Mouse (Mus musculus): ENCODE data around the gene Akt3. TPM values are rescaled to one million over a fixed set of nuclear protein-coding genes. Genes with fewer than 3 reads are reported as not detected.

Akt3 gene
- polyA plus RNA-seq, 1 experiment from 2014 or later: 13.5 TPM

DNA sequence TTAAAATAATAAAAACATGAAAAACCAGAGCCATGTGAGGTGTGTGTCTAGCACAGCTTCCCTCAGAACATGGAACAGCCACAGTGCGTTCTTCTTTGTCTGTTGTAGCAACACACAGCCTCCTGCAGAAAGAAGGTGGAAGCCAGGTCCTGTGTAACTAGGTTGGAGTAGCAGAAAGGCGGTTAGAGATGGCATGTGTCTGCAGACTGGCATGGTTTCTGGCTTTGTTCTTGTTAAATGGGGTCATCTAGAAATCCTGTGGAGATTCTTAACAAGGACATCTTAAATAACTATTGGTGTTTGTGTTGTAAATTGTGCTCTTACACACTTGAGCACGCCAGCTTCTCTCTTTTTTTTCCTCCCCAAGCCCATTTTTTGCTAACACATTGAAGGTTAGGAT, 261.8 kb downstream of the Akt3 start:
- Histone ChIP-seq H3K27me3 (ENCODE audit: control insufficient read depth, insufficient read depth, low read length) (no peaks in the 10 kb centered on the region), H3K27ac (replicated peaks; ENCODE audit: low read depth, low read length) (no peak overlapping the region), H3K36me3 (replicated peaks; ENCODE audit: control insufficient read depth, insufficient read depth, low read depth, low read length) (no peaks in the 10 kb centered on the region), H3K4me3 (ENCODE audit: low read depth, low read length) (no peak overlapping the region), H3K4me1 (ENCODE audit: control insufficient read depth, insufficient read depth, low read length) (peaks cover 14% of the 10 kb centered on the region), H3K9ac (replicated peaks; ENCODE audit: low read length) (no peak overlapping the region), H3K4me2 (ENCODE audit: low read depth, low read length) (no peak overlapping the region), H3K9me3 (replicated peaks; ENCODE audit: control insufficient read depth, low read length) (no peaks in the 10 kb centered on the region)
- WGBS: 75% methylated on average over 3 of the region's 3 CpGs
- no peak for DNase-seq (ENCODE audit: low spot score)
- no peak for ATAC-seq (replicated peaks; ENCODE audit: insufficient number of reproducible peaks, low FRiP score, low TSS enrichment, low read depth)

GRCm38 (mm10) chr1:176995419-176995775, 262.6 kb downstream of the Akt3 start:
- no peak overlapping the region for H3K27ac ChIP-seq (replicated peaks; ENCODE audit: low read depth, low read length)
- H3K4me3 ChIP-seq (ENCODE audit: low read depth, low read length): no peak overlapping the region
- H3K4me2 ChIP-seq (ENCODE audit: low read depth, low read length): no peak overlapping the region
- no peaks in the 10 kb centered on the region for H3K27me3 ChIP-seq (ENCODE audit: control insufficient read depth, insufficient read depth, low read length)
- no peak for DNase-seq (ENCODE audit: low spot score)
- no peak for ATAC-seq (replicated peaks; ENCODE audit: insufficient number of reproducible peaks, low FRiP score, low TSS enrichment, low read depth)
- H3K9ac ChIP-seq (replicated peaks; ENCODE audit: low read length): no peak overlapping the region; the same call in 1 of the 2 replicates
- peaks cover 14% of the 10 kb centered on the region for H3K4me1 ChIP-seq (ENCODE audit: control insufficient read depth, insufficient read depth, low read length)
- H3K36me3 ChIP-seq (replicated peaks; ENCODE audit: control insufficient read depth, insufficient read depth, low read depth, low read length): no peaks in the 10 kb centered on the region
- no peaks in the 10 kb centered on the region for H3K9me3 ChIP-seq (replicated peaks; ENCODE audit: control insufficient read depth, low read length)
- WGBS: 73% methylated on average over 4 of the region's 4 CpGs

DNA sequence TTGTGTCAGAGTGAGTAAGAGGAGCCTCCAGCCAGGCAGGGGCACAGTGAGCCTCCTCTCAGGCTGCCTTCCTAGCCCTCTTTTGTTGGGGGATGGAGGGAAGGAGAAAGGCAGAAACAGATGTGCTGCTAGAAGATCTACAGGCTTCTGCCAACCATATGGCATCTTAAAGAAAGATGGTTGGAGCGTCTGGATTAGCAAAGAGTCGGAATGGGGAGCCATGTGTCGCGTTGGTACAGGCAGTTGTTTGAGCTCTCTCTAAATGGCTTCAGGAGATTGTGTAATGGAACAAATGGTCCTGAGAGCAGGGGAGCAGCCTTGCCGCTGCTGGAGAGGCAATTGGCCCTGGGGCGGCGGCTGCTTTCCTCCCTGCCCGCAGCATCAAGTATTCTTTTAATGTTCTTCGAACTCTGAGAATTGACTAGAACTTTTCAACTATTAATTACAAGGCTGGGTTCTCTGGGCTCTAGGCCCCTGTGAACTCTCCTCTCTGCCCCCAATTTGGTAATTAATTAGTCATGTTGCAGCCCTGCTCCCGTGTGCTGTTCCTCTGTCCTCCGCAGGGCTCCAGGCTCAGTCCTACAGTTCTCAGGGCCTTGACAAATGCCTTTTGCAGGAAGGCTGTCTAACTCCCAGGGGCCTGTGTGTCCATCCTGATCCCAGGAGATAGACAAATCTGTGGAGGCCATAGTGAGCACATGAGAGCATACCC, 263.1 kb downstream of the Akt3 start:
- H3K4me1 ChIP-seq (ENCODE audit: control insufficient read depth, insufficient read depth, low read length): peaks cover 14% of the 10 kb centered on the region
- H3K27me3 ChIP-seq (ENCODE audit: control insufficient read depth, insufficient read depth, low read length): no peaks in the 10 kb centered on the region
- no peak overlapping the region for H3K4me2 ChIP-seq (ENCODE audit: low read depth, low read length)
- H3K9me3 ChIP-seq (replicated peaks; ENCODE audit: control insufficient read depth, low read length): no peaks in the 10 kb centered on the region
- H3K9ac ChIP-seq (replicated peaks; ENCODE audit: low read length): no peak overlapping the region; the same call in 1 of the 2 replicates
- WGBS: 16% methylated on average over 11 of the region's 11 CpGs
- DNase-seq (ENCODE audit: low spot score): peak; percentile 75
- H3K4me3 ChIP-seq (ENCODE audit: low read depth, low read length): no peak overlapping the region
- no peaks in the 10 kb centered on the region for H3K36me3 ChIP-seq (replicated peaks; ENCODE audit: control insufficient read depth, insufficient read depth, low read depth, low read length)
- H3K27ac ChIP-seq (replicated peaks; ENCODE audit: low read depth, low read length): peak overlapping the region; percentile 23
- ATAC-seq (replicated peaks; ENCODE audit: insufficient number of reproducible peaks, low FRiP score, low TSS enrichment, low read depth): peak; percentile 57

DNA sequence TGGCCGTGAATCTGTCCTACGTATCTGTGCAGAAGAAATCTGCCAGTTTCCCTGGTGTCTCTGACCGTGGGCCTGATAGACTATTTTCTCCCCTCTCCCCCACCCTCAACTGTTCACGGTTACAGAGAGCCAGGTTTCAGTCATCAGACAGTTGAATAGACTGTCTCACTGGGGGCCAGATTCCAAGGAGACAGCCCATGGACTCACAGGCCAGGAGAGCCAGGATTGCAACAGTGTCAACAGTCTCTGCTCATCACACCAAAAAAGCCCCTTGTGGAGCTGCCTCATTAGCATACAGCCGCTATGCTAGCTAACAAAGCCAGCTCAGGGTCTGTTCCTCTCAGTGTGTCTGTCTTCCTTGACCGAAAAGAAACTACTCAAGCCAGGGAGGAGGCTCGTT, 263.9 kb downstream of the Akt3 start:
- Histone ChIP-seq H3K4me2 (ENCODE audit: low read depth, low read length) (no peak overlapping the region), H3K4me1 (ENCODE audit: control insufficient read depth, insufficient read depth, low read length) (peaks cover 14% of the 10 kb centered on the region), H3K9me3 (replicated peaks; ENCODE audit: control insufficient read depth, low read length) (no peaks in the 10 kb centered on the region), H3K27ac (replicated peaks; ENCODE audit: low read depth, low read length) (no peak overlapping the region; the same call in 1 of the 2 replicates), H3K4me3 (ENCODE audit: low read depth, low read length) (no peak overlapping the region), H3K36me3 (replicated peaks; ENCODE audit: control insufficient read depth, insufficient read depth, low read depth, low read length) (no peaks in the 10 kb centered on the region), H3K9ac (replicated peaks; ENCODE audit: low read length) (no peak overlapping the region), H3K27me3 (ENCODE audit: control insufficient read depth, insufficient read depth, low read length) (no peaks in the 10 kb centered on the region)
- ATAC-seq (replicated peaks; ENCODE audit: insufficient number of reproducible peaks, low FRiP score, low TSS enrichment, low read depth): peak; percentile 42
- peak; percentile 39 for DNase-seq (ENCODE audit: low spot score)
- WGBS: 29% methylated on average over 7 of the region's 7 CpGs

DNA sequence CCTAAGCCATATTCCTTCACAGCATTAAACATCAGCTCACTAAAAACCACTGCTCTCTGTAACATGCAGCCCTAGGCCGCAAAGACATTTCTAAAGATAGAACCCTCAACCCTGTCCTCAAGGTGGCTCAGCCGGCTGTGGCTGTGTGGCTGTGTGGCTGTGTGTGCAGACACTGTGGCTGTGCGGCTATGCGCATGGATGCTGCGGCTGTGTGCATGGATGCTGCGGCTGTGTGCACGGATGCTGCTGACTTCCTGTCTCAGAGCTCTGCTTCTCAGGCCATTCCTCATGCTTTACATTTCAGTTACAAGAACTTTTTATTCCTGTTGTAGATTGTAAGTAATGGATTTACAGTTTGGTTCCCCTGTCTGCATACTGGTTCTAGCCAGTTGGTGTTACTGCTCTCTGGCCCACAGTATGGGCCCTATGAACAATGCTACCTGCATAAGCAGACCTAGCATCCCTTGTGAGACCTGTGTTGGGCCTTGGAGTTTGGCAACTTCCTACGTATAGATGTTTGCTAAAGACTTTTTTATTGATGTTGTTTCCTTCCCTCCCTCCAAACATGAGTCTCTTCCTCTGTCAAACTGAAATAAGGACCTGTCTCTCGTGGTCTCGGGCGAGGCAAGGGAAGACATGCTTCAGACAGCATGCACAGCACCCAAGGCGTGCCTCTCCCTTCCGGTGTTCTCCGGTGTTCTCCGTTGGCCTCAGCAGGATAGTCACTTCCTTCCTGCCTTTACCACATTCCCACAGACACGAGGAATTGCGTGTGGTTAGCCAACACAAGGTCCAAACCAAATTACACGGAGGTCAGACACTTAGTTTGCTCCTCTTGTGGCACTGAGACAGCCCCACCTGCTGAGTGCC, 264.6 kb downstream of the Akt3 start:
- Histone ChIP-seq H3K9me3 (replicated peaks; ENCODE audit: control insufficient read depth, low read length) (no peaks in the 10 kb centered on the region), H3K4me3 (ENCODE audit: low read depth, low read length) (no peak overlapping the region), H3K36me3 (replicated peaks; ENCODE audit: control insufficient read depth, insufficient read depth, low read depth, low read length) (no peaks in the 10 kb centered on the region), H3K9ac (replicated peaks; ENCODE audit: low read length) (no peak overlapping the region), H3K4me2 (ENCODE audit: low read depth, low read length) (no peak overlapping the region), H3K27ac (replicated peaks; ENCODE audit: low read depth, low read length) (no peak overlapping the region; the same call in 1 of the 2 replicates), H3K27me3 (ENCODE audit: control insufficient read depth, insufficient read depth, low read length) (no peaks in the 10 kb centered on the region), H3K4me1 (ENCODE audit: control insufficient read depth, insufficient read depth, low read length) (peaks cover 14% of the 10 kb centered on the region)
- WGBS: 81% methylated on average over 18 of the region's 18 CpGs
- ATAC-seq (replicated peaks; ENCODE audit: insufficient number of reproducible peaks, low FRiP score, low TSS enrichment, low read depth): no peak
- no peak for DNase-seq (ENCODE audit: low spot score)

DNA sequence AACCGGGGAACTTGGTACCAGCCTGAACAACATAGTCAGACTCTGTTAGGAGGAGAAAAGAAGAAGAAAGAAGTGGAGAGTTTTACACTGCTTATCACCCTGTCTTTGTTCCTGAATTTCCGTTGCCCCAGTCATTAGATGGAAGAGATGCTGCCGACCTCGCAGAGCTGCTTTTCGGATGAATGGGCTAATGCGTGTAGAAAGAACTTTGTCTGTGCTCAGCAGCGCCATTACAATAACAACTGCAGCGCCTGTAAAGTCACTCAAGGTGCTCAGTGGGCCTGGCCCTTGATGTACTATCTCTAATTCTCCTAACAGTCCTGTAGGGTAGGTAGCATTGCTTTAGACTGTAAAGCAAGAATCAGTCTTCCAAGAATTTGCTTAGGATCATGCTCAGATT, 265.5 kb downstream of the Akt3 start:
- no peak for DNase-seq (ENCODE audit: low spot score)

DNA sequence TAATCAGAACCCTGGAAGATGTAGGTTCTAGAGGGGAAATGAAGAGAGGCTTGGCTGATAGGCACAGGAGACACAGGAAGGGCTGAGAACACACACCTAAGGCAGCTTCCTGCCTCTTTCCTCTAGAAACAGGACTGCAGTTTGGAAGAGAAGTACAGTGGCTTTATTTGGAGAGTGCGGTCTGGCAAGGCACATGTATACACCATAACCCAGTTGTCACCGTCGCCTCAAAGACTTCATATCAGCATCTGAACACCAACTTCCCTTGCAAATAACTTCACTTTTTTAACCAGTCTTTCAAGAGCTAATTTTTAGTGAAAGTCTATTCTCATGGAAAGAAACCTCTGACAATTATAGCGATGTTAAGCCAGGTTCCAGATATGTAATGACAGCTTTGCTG, 266.5 kb downstream of the Akt3 start:
- no peak overlapping the region for H3K9ac ChIP-seq (replicated peaks; ENCODE audit: low read length)
- over 99% methylated on average over 4 of the region's 4 CpGs for WGBS
- no peak for DNase-seq (ENCODE audit: low spot score)
- no peaks in the 10 kb centered on the region for H3K9me3 ChIP-seq (replicated peaks; ENCODE audit: control insufficient read depth, low read length)
- no peak overlapping the region for H3K27ac ChIP-seq (replicated peaks; ENCODE audit: low read depth, low read length)
- H3K4me2 ChIP-seq (ENCODE audit: low read depth, low read length): no peak overlapping the region
- H3K27me3 ChIP-seq (ENCODE audit: control insufficient read depth, insufficient read depth, low read length): no peaks in the 10 kb centered on the region
- no peaks in the 10 kb centered on the region for H3K36me3 ChIP-seq (replicated peaks; ENCODE audit: control insufficient read depth, insufficient read depth, low read depth, low read length)
- H3K4me3 ChIP-seq (ENCODE audit: low read depth, low read length): no peak overlapping the region
- ATAC-seq (replicated peaks; ENCODE audit: insufficient number of reproducible peaks, low FRiP score, low TSS enrichment, low read depth): no peak
- H3K4me1 ChIP-seq (ENCODE audit: control insufficient read depth, insufficient read depth, low read length): peaks cover 7% of the 10 kb centered on the region

More for the DNA sequence above, 265.5 kb downstream of the Akt3 start:
- Histone ChIP-seq H3K9ac (replicated peaks; ENCODE audit: low read length) (no peak overlapping the region), H3K9me3 (replicated peaks; ENCODE audit: control insufficient read depth, low read length) (no peaks in the 10 kb centered on the region), H3K36me3 (replicated peaks; ENCODE audit: control insufficient read depth, insufficient read depth, low read depth, low read length) (no peaks in the 10 kb centered on the region), H3K27ac (replicated peaks; ENCODE audit: low read depth, low read length) (no peak overlapping the region), H3K27me3 (ENCODE audit: control insufficient read depth, insufficient read depth, low read length) (no peaks in the 10 kb centered on the region), H3K4me2 (ENCODE audit: low read depth, low read length) (no peak overlapping the region), H3K4me1 (ENCODE audit: control insufficient read depth, insufficient read depth, low read length) (peaks cover 10% of the 10 kb centered on the region), H3K4me3 (ENCODE audit: low read depth, low read length) (no peak overlapping the region)
- ATAC-seq (replicated peaks; ENCODE audit: insufficient number of reproducible peaks, low FRiP score, low TSS enrichment, low read depth): no peak
- 72% methylated on average over 8 of the region's 8 CpGs for WGBS

Data from embryonic facial prominence, embryonic 11.5 days (tissue).